Mouse (Mus musculus) gastrocnemius, postnatal 14 days (tissue): ENCODE data around the gene Cenpj. TPM values are rescaled to one million over a fixed set of nuclear protein-coding genes. Genes with fewer than 3 reads are reported as not detected.

Source experiments
- DNase-seq: peaks from one replicate; pipeline ENCODE4 v3.0.0; 2021; ENCODE audit warnings: mixed read lengths
- intact Hi-C: fragments of 180-260 bp; cut with DNase I; formaldehyde crosslinking; loops from one replicate; pipeline ENCODE4 v1.15.1; 2025; ENCODE audit warnings: low total_unique reads
- long read RNA-seq, 2 experiments: library from polyadenylated mRNA; stranded (forward); transcript quantifications; one replicate each; pipeline ENCODE4 v2.0.0; 2021
- total RNA-seq, 2 experiments: library from RNA; stranded (reverse); gene quantifications; 2 replicates each; pipeline ENCODE4 v1.2.3; 2021

Gene Cenpj
- total RNA-seq, result 1 to 10 TPM; 1.9 to 3.1 TPM
- long read RNA-seq, experiment 1, partial matches to known transcripts, result 0 of 1 reads
- long read RNA-seq, experiment 1, other reads (novel, unspliced or antisense), result 1 of 1 reads
- long read RNA-seq, experiment 2, partial matches to known transcripts, result 0 of 1 reads
- long read RNA-seq, experiment 2, other reads (novel, unspliced or antisense), result 1 of 1 reads

GRCm38 (mm10) chr14:56575416-56575815 is at the start of gene Cenpj, which contains the start of gene Parp4:
Gene Cenpj (minus strand): TSS chr14:56575425.
Gene Parp4 (plus strand): TSS chr14:56575619.
- peak; percentile 88 for DNase-seq
- intact Hi-C loops, result no loop called here

- intact Hi-C loops, result no loop called here
These were observed 45.2 kb upstream of the Cenpj start for GRCm38 (mm10) chr14:56620425-56620824.

GRCm38 (mm10) chr14:56617470-56617869 is 42.2 kb upstream of the Cenpj start:
- intact Hi-C loops, result no loop called here
- no peak for DNase-seq

More at GRCm38 (mm10) chr14:56620425-56620824, 45.2 kb upstream of the Cenpj start:
- no peak for DNase-seq

GRCm38 (mm10) chr14:56613212-56613611 is 38.0 kb upstream of the Cenpj start:
- DNase-seq, result no peak
- intact Hi-C loops, result no loop called here

GRCm38 (mm10) chr14:56605136-56605535 is 29.9 kb upstream of the Cenpj start:
- no peak for DNase-seq
- intact Hi-C loops, result no loop called here

GRCm38 (mm10) chr14:56604438-56604837 is 29.2 kb upstream of the Cenpj start:
- intact Hi-C loops, result no loop called here
- no peak for DNase-seq

GRCm38 (mm10) chr14:56602069-56602468 is 26.8 kb upstream of the Cenpj start:
- intact Hi-C loops, result no loop called here
- DNase-seq, result no peak

GRCm38 (mm10) chr14:56598759-56599158 is 23.5 kb upstream of the Cenpj start:
- DNase-seq, result peak; percentile 54

GRCm38 (mm10) chr14:56594811-56595210 is 19.6 kb upstream of the Cenpj start:
- intact Hi-C loops, result loop anchor here (10.0 kb wide), 1 partner anchor 190 kb away; no protein-coding TSS in a partner anchor

More at GRCm38 (mm10) chr14:56598759-56599158, 23.5 kb upstream of the Cenpj start:
- intact Hi-C loops, result loop anchor here (2.0 to 10.0 kb wide), 2 partner anchors 14 to 186 kb away; no protein-coding TSS in a partner anchor

GRCm38 (mm10) chr14:56592191-56592590 is 17.0 kb upstream of the Cenpj start:
- intact Hi-C loops, result loop anchor here (10.0 kb wide), 1 partner anchor 193 kb away; no protein-coding TSS in a partner anchor
- no peak for DNase-seq

More at GRCm38 (mm10) chr14:56594811-56595210, 19.6 kb upstream of the Cenpj start:
- no peak for DNase-seq

- intact Hi-C loops, result no loop called here
- DNase-seq, result no peak
These were observed 7.1 kb upstream of the Cenpj start for GRCm38 (mm10) chr14:56582294-56582693.

GRCm38 (mm10) chr14:56581117-56581516 is 5.9 kb upstream of the Cenpj start:
- DNase-seq, result no peak
- intact Hi-C loops, result no loop called here

- no peak for DNase-seq
These were observed 3.8 kb upstream of the Cenpj start for GRCm38 (mm10) chr14:56579011-56579410.

GRCm38 (mm10) chr14:56575969-56576901 is 1.0 kb upstream of the Cenpj start:
- intact Hi-C loops, result no loop called here
- DNase-seq, result no peak

More at GRCm38 (mm10) chr14:56579011-56579410, 3.8 kb upstream of the Cenpj start:
- intact Hi-C loops, result no loop called here

- intact Hi-C loops, result no loop called here
- no peak for DNase-seq
These were observed 2.7 kb downstream of the Cenpj start for GRCm38 (mm10) chr14:56572546-56572945.

GRCm38 (mm10) chr14:56571310-56572093 is 3.7 kb downstream of the Cenpj start:
- intact Hi-C loops, result no loop called here
- peak; percentile 95 for DNase-seq

GRCm38 (mm10) chr14:56569041-56569440 is 6.2 kb downstream of the Cenpj start:
- intact Hi-C loops, result loop anchor here (10.0 kb wide), 1 partner anchor 326 kb away; no protein-coding TSS in a partner anchor

GRCm38 (mm10) chr14:56567476-56567875 is 7.7 kb downstream of the Cenpj start:
- no peak for DNase-seq
- intact Hi-C loops, result loop anchor here (10.0 kb wide), 1 partner anchor 327 kb away; no protein-coding TSS in a partner anchor

More at GRCm38 (mm10) chr14:56569041-56569440, 6.2 kb downstream of the Cenpj start:
- no peak for DNase-seq

GRCm38 (mm10) chr14:56559134-56559533 is 16.1 kb downstream of the Cenpj start:
- intact Hi-C loops, result no loop called here

More at GRCm38 (mm10) chr14:56559134-56559533, 16.1 kb downstream of the Cenpj start:
- DNase-seq, result no peak
